Mouse (Mus musculus) limb, embryonic 11.5 days (tissue): ENCODE results near the gene H2afx. TPM values are rescaled to one million over a fixed set of nuclear protein-coding genes. Genes with fewer than 3 reads are reported as not detected.

Experiments
- ATAC-seq: fragments of 200-750 bp; cut with Nextera tagmentation; 2 replicates; pipeline ENCODE4 v1.8.0; 2017; ENCODE audit warnings: low read depth; ENCODE audit not compliant: insufficient number of reproducible peaks, low FRiP score, low TSS enrichment
- DNase-seq: peaks from one replicate; pipeline ENCODE4 v3.0.0-alpha.2; 2015; ENCODE audit warnings: low spot score
- H3K27ac ChIP-seq: fragments of 300-500 bp; sonication (generic); replicated peaks from 2 replicates; pipeline ENCODE4 v1.5.1; 2014; ENCODE audit warnings: low read depth, mild to moderate bottlenecking, low read length
- H3K27me3 ChIP-seq: fragments of 300-500 bp; sonication (generic); 2 replicates; pipeline ENCODE4 v1.6.1; 2014; ENCODE audit warnings: mild to moderate bottlenecking, low read length, mixed read lengths; ENCODE audit not compliant: control insufficient read depth, insufficient read depth
- H3K36me3 ChIP-seq: fragments of 300-500 bp; sonication (generic); 2 replicates; pipeline ENCODE4 v1.6.1; 2014; ENCODE audit warnings: mild to moderate bottlenecking, low read length, moderate library complexity, mixed read lengths; ENCODE audit not compliant: control insufficient read depth, insufficient read depth
- H3K4me1 ChIP-seq: fragments of 300-500 bp; sonication (generic); 2 replicates; pipeline ENCODE4 v1.6.1; 2014; ENCODE audit warnings: low read length, mixed read lengths; ENCODE audit not compliant: control insufficient read depth, insufficient read depth
- H3K4me2 ChIP-seq: fragments of 300-500 bp; sonication (generic); 2 replicates; pipeline ENCODE4 v1.6.1; 2014; ENCODE audit warnings: low read depth, mild to moderate bottlenecking, moderate library complexity; ENCODE audit not compliant: severe bottlenecking
- H3K4me3 ChIP-seq: fragments of 300-500 bp; sonication (generic); 2 replicates; pipeline ENCODE4 v1.5.1; 2014; ENCODE audit warnings: low read depth, low read length
- H3K9ac ChIP-seq: fragments of 300-500 bp; sonication (generic); 2 replicates; pipeline ENCODE4 v1.6.1; 2014; ENCODE audit warnings: mild to moderate bottlenecking, low read length
- H3K9me3 ChIP-seq: fragments of 300-500 bp; sonication (generic); 2 replicates; pipeline ENCODE4 v1.6.1; 2016; ENCODE audit warnings: low read length; ENCODE audit not compliant: control insufficient read depth
- WGBS: fragments of 180-500 bp; shearing (Covaris S2); extraction: QIAGEN DNeasy Blood & Tissue Kit; methylation state at CpG from one replicate; pipeline ENCODE4 v1.1.7; 2014; 5-methylcytosine and 5-hydroxymethylcytosine counted together
- polyA plus RNA-seq: library from polyadenylated mRNA; unstranded; fragments of >200 nt; fragmentation: Nextera tagmentation; extraction: Ambion mirVana; gene quantifications from 2 replicates; pipeline ENCODE4 v1.2.1, GENCODE M21; 2014

The H2afx gene
- polyA plus RNA-seq: 507 and 525 TPM in 2 replicates

DNA sequence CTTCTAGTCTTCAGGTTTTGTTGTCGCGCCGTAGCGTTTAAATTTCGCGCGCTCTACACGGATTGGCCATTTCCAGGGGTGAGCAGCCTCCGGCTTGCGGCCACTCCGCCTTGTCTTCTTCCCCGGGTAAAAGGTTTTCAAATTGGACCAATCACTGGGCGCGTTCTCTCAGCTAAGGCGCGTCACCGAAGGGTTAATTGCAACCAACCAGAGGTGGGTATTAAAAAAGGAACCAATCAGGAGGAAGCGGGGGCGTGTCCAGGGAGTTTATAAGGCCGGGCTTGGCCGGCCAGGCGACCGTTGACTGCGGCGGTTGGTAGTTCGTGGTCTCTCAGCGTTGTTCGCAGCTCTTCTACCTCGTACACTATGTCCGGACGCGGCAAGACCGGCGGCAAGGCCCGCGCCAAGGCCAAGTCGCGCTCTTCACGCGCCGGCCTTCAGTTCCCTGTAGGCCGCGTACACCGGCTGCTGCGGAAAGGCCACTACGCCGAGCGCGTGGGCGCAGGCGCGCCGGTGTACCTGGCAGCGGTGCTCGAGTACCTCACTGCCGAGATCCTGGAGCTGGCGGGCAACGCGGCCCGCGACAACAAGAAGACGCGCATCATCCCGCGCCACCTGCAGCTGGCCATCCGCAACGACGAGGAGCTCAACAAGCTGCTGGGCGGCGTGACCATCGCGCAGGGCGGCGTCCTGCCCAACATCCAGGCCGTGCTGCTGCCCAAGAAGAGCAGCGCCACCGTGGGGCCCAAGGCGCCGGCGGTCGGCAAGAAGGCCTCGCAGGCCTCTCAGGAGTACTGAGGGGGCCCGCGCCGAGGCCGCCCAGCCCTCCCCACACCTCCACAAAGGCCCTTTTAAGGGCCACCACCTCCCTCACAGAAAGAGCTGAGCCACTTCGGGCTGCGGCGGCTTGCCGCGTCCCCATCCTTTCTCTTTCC, at the start of gene H2afx:
H2afx (plus strand) TSS at position 299 of the 935 bp plus-strand sequence.
- no peaks in the 10 kb centered on the region for H3K9me3 ChIP-seq
- H3K4me1 ChIP-seq: peaks cover 10% of the 10 kb centered on the region; the same call in 1 of the 2 replicates
- peak within 1 kb of the TSS; percentile 99 for H3K9ac ChIP-seq
- under 1% methylated on average over 75 of the region's 91 CpGs for WGBS
- DNase-seq (peak; percentile 99), ATAC-seq (peak; percentile 96)
- H3K27ac ChIP-seq: peak within 1 kb of the TSS; percentile 93
- peaks cover 35% of the 10 kb centered on the region for H3K36me3 ChIP-seq
- peak within 1 kb of the TSS; percentile 69 for H3K4me2 ChIP-seq
- H3K27me3 ChIP-seq: no peaks in the 10 kb centered on the region
- H3K4me3 ChIP-seq: peak within 1 kb of the TSS; percentile 82

DNA sequence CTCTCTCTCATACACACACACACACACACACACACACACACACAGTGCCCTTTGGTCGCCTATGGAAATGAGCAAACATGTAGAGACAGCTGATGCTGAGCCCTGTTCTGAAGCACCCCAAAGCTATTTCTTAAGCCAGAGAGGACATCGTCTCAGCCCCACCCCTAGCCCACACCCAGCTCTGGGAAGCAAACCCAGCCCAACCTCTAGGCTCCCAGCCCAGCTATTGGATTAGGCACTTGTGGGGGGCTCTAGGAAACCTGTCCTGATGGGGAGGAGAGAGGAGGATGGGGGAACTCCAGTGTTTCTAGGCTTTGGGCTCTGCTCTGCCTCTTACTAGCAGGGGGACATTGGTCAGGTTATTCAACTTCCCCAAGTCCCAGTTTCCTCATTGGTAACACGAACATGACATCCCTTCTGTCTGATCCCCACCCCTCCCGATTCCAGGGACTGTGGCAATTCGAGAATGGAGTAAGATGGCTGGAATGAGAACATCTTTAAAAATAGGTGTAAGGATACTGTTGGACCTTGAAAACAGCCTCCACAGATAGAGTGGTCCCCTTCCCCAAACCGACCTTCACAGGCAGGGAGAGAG, 48.1 kb upstream of the H2afx start:
- Histone ChIP-seq H3K36me3 (peaks cover 6% of the 10 kb centered on the region), H3K4me2 (no peak overlapping the region), H3K27ac (no peak overlapping the region), H3K4me1 (peaks cover 18% of the 10 kb centered on the region; the same call in 1 of the 2 replicates), H3K9me3 (no peaks in the 10 kb centered on the region), H3K27me3 (peaks cover 20% of the 10 kb centered on the region), H3K9ac (no peak overlapping the region), H3K4me3 (no peak overlapping the region)
- ATAC-seq: no peak
- 15% methylated on average over 6 of the region's 6 CpGs for WGBS
- DNase-seq: no peak

DNA sequence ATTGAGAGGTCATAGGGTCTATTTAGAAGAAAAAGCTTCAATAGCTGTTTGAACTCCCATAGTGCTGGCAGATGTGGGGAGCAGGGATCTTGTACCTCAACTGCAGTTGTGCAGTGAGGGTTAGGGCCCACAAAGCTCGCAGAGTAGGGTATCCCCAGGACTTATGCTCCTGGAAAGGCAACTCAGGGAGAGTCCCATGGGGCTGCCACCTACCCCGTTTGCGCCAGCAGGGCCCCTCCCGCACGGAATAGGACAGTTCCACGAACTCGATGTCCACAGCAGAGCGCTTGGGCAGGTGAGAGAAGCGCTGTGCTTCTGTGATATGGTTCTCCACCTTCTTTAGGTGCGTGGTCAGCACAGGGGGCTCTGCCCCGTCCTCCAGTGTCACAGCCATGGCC, 47.5 kb upstream of the H2afx start:
- Histone ChIP-seq H3K27ac (no peak overlapping the region), H3K9ac (peak overlapping the region; percentile 73), H3K4me3 (peak overlapping the region; percentile 82), H3K27me3 (peaks cover 20% of the 10 kb centered on the region), H3K4me2 (peak overlapping the region; percentile 99), H3K36me3 (peaks cover 8% of the 10 kb centered on the region), H3K9me3 (no peaks in the 10 kb centered on the region), H3K4me1 (peaks cover 18% of the 10 kb centered on the region; the same call in 1 of the 2 replicates)
- 4% methylated on average over 11 of the region's 11 CpGs for WGBS
- ATAC-seq: 0 out of 2 replicates have a peak, but pooled peaks have one; percentile 3
- DNase-seq: no peak

DNA sequence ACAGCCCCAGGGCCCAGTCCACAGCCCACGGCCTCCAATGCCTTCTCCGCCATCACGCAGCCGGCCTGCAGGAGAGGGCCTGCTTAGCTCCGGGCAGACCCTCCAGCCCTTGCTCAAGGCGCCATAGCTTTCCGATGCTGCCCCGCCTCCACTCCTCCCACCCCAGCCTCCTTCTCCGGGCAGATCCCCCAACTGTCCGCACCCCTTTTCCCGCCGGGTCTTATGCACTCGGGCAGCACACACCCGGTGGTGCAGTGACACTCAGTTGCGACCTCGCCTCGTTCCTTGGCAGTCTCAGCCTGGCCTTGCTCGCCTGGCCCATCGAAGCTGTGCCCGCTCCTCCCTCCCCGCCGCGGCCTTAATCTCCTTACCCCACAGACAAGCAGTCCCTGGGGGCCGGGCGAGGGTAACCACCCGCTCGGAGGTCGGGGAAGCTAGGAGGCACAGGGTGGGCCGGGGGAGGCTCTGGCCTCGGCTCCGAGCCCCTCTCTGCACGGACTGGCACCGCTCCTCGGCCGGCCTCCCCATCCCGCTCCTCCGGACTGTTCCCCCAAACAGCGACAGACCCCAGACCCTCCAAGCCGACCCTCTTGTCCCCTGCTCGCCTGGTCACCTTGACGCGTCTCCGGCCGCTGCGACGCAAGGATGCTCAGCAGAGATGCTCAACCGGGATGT, 47.0 kb upstream of the H2afx start:
- Histone ChIP-seq H3K4me1 (peaks cover 18% of the 10 kb centered on the region; the same call in 1 of the 2 replicates), H3K36me3 (peaks cover 10% of the 10 kb centered on the region), H3K27me3 (peaks cover 20% of the 10 kb centered on the region), H3K4me3 (peak overlapping the region; percentile 82), H3K9me3 (no peaks in the 10 kb centered on the region), H3K4me2 (peak overlapping the region; percentile 99), H3K9ac (peak overlapping the region; percentile 73), H3K27ac (no peak overlapping the region)
- WGBS: under 1% methylated on average over 46 of the region's 47 CpGs
- peak; percentile 69 for DNase-seq
- peak; percentile 60 for ATAC-seq

DNA sequence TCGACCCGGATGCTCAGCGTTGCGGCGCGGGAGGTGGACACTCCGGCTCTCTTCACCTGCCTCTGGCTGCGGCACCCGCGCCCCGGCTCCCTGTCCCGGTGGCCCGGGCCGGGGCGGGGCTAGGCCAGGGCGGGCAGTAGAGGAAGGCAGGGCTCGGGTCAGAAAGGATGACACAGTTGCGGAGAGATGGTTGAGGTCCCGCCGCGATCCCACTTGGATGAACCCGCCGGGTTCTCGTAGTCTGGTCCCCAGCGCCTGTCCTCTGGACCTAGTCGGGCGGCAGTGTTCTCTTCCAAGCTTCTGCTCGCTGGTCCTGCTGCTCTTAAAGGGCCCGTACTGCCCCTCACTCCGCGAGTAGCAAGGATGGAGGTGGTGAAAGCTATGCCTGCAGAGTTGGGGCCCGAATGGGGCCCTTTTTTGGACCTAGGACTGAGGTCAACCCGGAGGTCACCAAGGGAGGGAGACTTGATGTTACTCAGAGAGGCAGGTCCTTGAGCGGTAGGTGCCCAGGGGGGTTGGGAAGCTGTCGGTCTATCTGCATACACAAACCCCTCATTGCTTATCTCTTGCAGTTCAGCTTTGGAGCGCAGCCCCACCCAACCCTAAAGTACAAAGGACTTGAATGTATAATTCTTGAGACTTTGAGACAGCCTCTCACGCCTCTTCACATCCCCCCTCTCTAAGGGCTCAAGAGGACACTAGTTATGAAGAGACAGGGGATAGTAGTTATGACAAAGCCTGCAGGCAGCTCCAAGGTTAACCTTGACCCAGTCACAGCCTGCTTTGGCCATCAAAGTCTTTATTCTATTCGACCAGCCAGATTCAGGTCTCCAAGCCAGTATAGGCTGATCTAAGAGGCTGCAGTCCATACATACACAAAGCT, 46.2 kb upstream of the H2afx start, which contains the start of gene Abcg4:
Abcg4 (minus strand) TSS at position 540 of the 883 bp plus-strand sequence.
- Histone ChIP-seq H3K27me3 (peaks cover 20% of the 10 kb centered on the region), H3K4me3 (peak within 1 kb of the TSS; percentile 82), H3K4me2 (peak within 1 kb of the TSS; percentile 99), H3K4me1 (peaks cover 18% of the 10 kb centered on the region; the same call in 1 of the 2 replicates), H3K9ac (peak within 1 kb of the TSS; percentile 73), H3K27ac (no peak within 1 kb of the TSS), H3K36me3 (peaks cover 13% of the 10 kb centered on the region), H3K9me3 (no peaks in the 10 kb centered on the region)
- DNase-seq: peak; percentile 59
- peak; percentile 60 for ATAC-seq
- WGBS: 2% methylated on average over 38 of the region's 38 CpGs

DNA sequence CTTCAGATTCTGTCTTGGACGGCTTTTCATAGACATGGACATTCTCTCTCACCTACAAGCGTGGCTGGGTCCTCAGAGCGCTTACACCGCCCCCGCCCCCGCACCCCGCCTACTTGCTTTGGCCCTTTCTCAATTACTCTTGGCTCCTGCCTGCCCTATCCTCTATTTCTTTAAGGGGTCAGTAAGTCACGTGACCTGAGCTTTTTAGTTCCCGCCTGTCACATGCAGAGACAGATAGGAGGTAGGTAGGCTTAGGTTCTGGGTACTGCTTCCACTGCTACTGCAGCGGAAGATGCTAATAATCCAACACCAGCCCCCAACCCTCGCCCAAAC, 45.6 kb upstream of the H2afx start:
- Histone ChIP-seq H3K9ac (no peak overlapping the region), H3K9me3 (no peaks in the 10 kb centered on the region), H3K4me1 (peaks cover 18% of the 10 kb centered on the region; the same call in 1 of the 2 replicates), H3K27ac (no peak overlapping the region), H3K36me3 (peaks cover 16% of the 10 kb centered on the region), H3K4me2 (peak overlapping the region; percentile 99), H3K4me3 (peak overlapping the region; percentile 82), H3K27me3 (peaks cover 20% of the 10 kb centered on the region)
- ATAC-seq: no peak
- DNase-seq: peak; percentile 23
- 7% methylated on average over 11 of the region's 11 CpGs for WGBS

DNA sequence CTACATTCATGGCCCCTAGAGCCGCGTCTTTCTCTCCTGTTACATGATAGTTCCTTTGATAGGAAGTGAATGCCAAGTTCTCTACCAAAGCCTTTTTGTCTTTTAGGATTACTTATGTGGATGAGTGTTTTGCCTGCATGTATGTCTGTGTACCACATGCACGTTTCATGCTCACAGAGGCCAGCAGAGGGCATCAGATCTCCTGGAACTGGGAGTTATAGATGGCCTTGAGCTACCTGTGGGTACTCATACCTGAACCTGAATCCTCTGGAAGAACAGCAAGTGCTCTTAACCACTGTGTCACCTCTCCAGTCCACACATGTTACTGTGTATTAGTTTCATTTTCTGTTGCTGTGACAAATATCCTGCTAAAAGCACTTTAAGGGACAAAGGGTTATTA, 42.0 kb upstream of the H2afx start:
- Histone ChIP-seq H3K27ac (no peak overlapping the region), H3K4me2 (no peak overlapping the region), H3K36me3 (peaks cover 31% of the 10 kb centered on the region), H3K9ac (no peak overlapping the region), H3K9me3 (no peaks in the 10 kb centered on the region), H3K4me3 (no peak overlapping the region), H3K4me1 (peaks cover 13% of the 10 kb centered on the region; the same call in 1 of the 2 replicates), H3K27me3 (peaks cover 15% of the 10 kb centered on the region)
- 63% methylated on average over 3 of the region's 3 CpGs for WGBS
- ATAC-seq (no peak), DNase-seq (peak; percentile 54)
